Mouse (Mus musculus) layer of hippocampus, adult 9-10 months (tissue): ENCODE results near the gene Aktip.

ENCODE experiments used
- DNase-seq: peaks from one replicate; pipeline ENCODE4 v3.0.0; 2022; ENCODE audit warnings: low spot score

Aktip gene

DNA sequence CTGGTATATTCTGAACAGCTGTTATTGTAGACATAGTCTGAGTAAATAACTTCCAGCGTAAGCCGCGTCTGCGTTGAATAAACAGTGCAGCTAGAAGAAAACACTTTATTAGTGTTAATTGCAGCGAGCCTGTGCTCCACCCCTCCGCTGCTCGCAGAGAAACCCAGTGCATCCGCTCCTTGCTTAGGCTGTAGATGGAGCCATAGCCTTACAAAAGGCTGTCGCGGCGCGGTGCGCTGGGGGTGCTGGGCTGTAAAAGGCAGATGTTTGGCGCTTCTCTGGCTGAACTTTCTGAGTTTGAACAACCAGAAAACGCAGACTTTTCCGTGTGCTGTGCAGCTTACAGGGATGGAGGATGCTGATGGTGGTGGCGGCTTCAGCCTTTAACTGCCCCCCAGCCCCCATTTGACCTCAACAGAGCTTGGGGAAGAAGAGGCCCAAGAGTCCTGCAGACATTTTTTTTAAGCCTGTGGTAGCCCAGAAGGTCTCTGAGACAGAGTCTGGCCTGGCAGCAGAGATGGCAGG is 8.9 kb downstream of the Aktip start:
- DNase-seq, result no peak

DNA sequence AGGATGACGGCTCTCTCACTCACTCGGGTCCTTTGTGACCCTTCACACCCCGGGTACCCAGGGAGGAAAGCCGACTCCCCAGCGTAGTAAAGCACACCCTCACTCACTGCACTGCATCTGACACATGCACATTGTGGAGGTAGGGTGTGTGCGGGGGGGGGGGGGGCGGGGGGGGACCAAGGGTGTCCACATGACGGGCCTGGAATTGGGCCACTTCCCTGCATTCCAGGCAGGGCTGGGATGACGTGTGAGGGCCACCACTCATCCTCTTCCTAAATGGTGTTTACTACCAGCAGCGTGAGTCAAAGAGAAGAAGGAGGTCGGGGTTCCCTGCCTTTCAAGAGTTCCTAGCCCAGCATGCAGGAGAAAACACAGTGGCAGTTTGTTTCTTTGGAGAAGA is 11.6 kb downstream of the Aktip start:
- DNase-seq, result no peak

DNA sequence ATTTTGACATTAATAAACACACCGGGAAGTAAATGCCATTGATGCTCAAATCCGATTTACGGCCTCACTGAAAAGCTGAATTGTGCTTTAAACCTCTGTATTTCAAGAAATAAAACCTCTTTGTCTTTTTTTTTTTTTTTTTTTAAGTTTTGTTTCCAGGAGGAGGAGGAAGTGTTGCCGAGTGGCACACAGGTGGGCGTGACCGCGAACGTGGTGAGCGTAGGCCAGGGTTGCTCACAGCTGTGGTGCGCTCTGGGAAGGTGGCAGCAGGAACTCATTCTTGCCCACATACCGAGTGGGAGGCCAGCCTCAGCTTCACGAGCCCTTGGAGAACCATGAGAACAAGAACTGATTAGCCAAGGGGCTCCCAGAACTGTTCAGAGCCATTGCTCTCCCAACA is 13.4 kb downstream of the Aktip start:
- no peak for DNase-seq

DNA sequence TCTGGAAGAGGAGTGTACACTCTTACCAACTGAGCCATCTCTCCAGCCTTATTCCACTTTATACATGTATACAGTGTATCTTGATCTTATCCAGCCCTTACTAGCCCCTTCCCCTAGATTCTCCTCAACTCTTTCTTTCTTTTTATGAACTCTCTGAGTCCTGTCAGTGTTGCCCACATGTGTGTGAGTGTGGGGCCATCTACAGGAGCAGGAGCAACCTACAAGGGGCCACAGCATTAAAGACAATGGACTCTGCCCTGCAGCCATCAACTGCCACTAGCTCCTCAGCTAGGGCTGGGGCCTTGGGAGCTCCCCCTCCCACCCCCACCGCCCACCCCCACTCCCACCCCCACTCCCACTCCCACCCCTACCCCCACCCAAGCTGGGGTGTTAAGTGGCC is 22.1 kb downstream of the Aktip start:
- DNase-seq, result no peak

DNA sequence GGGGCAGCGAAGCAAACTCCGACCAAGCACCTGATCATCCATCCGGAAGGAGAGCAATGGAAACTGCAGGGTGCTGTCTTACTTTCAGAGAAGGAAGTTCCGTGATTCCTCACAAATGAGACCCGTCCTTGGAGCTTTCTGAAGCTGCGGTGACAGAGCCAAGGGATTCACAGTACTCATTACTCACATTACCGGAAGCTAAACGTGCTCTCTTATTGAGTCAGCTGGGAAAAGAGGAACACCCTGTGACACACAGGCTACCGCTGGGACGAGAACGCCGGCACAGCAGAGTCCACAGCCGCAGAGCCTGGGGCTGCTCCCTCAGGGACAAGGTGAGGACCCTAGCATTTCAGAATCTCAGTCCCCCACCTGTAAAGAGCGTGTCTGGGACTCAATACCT is 23.6 kb downstream of the Aktip start:
- no peak for DNase-seq

DNA sequence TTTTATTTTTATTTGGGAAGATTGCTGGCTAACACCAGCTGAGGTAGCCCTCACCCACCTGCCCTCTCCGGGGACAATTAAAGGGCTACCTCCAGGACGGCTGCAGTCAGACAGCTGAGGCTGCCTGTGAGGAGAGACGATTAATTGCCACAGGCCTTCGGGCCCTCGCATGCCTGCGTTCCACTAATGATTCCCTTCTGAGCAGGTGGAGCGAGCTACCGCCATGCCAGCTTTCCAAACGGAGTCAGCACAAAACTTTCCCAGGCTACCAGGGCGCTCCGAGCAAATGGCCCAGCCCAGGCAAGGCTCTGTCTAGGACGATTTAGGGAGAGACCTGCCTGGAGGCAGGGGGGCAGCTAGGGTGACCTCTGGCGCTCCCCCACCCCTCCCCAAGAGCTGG is 28.2 kb downstream of the Aktip start:
- DNase-seq, result no peak

DNA sequence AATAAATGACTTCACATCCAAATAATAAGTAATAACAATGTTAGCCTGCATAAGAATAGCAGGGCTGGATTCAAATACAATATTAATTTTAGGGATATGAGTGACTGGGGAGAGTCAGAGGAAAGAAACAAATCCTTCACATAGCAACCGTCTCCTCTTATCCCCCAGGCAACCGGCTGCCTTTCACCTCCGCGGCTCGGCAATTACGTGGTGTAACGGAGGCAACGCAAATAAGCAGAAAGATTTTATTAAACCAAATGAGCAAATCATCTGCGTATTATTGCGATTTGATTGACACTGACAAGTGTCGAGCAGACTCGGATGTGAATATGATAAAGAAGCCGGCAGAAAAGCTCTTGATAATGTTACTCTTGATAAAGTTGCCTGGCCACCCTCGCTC is 28.9 kb downstream of the Aktip start:
- no peak for DNase-seq

DNA sequence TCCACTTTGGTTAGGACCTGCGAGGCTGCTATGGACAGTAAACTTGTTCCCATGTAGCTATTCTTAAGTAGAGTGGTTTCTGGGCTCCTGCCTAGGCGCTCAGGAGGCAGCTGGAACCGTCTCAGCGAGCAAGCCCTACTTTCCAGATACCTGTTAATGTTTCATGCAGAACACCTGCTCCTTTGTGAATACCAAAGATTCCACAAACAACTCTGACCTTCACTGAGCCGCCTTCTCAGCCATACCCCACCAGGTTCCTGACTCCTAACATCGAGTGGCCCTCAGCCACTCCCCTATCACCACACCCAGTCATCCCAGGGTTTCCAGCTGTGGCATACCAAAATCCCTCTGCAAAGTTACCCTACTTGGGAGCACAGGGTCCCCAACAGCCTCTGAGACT is 29.6 kb downstream of the Aktip start:
- DNase-seq, result no peak

DNA sequence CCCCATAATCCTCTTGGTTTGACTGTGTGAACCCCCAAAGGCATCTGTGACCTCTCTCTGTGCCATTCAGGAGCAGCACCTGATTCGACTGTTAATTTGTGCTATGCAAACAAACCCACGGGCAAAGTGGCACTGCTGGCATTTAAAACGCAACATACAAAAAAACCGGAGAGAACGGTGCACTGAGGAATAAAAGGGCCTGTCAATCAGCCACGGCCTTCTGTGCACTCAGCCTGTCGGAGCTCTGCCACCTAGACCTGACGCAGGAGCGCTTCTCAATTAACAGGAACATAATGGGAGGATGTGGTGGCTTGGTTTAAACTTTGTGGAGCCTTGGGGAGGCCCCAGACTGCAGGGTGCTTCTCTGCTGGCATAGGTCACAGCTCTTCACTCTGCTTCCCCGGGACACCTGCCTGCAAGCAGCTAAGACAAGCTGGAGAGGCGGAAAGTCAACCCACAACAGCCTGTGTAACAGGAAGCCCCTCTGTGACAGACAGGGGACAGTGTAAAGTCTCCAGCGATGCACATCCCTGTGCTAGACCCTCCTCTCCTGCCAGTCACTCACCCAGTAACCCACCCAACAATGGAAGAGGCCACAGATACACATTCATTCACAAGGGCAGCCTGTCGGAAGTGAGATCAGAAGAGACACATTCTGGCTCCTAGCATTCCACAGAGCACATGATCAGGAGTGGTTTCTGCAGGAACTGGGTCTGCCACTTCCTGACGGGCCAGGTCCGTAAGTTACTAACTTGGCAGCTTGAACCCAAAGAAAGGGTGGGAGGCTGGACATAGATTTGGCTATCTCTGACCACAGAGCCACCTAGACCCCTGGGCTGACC is 39.6 kb downstream of the Aktip start:
- no peak for DNase-seq

DNA sequence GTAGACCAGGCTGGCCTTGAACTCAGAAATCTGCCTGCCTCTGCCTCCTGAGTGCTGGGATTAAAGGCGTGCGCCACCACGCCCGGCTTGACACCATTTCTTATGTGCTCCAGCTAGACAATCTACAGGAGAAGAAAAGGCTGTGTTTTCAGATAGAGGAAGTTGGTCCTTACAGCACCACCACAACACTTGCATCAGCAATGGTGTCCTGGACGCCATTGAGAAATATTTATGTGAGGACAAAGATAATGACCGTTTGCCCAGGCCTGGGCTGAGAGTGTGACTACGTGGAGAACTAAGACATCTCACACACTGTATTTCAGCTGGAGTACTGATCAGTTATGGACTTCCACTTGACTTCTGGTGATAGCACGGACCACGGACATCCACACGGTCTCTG is 41.2 kb downstream of the Aktip start:
- DNase-seq, result no peak

DNA sequence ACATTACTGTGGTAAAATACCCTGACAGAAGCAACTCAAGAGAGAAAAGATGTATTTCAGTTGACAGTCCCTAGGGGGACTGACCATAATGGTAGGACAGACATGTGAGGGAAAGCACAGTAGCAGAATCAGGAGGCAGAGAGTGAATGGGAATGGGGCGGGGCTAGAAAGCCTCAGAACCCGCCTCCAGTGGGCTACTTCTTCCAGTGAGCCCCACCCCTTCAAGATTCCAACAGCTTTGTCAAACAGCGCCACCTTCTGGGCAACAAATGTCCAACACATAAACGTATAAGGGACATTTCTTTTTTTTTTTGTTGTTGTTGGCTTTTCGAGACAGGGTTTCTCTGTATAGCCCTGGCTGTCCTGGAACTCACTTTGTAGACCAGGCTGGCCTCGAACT is 45.2 kb downstream of the Aktip start:
- DNase-seq, result no peak

DNA sequence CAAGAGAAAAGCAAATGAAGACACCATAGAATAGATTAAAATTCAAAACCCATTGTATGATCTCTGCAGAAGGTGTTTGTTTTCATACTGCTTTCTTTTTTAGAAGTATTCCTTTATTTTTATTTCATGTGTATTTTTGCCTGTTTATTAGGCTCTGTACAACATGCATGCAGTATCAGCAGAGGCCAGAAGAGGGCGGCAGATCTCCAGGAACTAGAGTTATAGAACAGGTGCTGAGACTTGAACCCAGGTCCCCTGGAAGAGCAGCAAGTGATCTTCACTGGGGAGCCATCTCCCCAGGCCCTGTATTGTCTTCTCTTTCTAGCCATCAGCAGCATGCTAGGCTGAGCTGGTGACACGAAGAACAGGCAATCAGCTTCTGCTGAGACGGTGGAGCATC is 45.9 kb downstream of the Aktip start:
- no peak for DNase-seq

DNA sequence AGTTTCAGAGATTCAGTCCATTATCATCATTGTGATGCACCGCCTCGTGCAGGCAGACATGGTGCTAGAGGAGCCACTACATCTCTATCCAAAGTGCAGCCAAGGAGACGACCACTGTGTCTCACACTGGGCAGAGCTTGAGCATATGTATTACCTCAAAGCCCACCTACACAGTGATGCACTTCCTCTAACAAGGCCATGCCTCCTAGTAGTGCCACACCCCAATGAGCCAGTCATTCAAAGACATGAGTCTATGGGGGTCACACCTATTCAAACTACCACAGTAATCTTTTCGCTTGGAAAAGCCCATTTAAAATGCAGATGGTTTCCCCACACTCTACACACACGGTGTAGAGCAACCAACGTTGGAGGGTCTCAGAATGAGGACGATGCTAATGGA is 48.2 kb downstream of the Aktip start:
- DNase-seq, result no peak

DNA sequence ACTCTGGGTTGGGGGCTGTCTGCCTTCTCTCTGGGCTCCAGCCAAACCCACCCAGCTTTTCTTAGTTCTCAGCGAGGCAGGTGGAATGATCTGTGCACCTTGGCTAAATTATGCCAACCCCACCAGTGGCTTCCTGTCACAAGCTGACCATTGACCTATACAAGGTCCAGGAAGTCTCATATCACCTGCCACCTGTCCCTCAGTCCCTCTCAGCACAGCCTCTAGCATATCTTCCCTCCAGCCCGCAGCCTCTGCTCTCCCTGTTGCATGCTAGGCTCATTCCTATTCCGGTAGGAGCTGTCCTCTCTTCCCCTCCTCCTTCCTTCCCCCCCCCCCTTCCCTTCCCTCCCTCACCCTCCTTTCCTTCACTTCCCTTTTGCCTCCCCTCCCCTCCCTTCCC is 50.5 kb downstream of the Aktip start:
- no peak for DNase-seq

DNA sequence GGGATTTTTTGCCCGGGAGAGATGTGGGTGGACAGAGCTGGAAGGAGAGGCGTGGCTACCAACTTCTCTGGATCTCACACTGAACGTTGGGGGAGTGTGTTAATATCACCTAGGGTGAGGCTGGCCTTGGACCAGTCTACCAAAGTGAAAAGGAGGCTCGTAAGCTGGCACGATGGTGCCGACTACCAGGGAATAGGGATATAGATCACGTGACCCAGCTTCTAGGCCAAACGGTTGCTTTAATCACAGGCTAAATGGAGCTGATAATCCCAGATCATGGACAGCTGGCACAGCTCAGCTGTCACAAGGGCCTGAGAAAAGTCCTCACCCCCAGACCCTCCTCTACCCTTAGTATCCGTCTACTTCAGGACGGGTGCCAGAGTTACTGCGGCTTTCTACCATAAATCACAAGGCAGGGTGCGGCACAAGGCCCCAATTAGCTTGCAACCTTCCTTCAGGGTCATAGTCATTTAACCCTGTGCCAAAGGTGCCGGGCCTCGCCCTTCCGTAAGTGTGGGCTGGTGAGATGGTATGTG is 51.1 kb downstream of the Aktip start:
- DNase-seq, result no peak

DNA sequence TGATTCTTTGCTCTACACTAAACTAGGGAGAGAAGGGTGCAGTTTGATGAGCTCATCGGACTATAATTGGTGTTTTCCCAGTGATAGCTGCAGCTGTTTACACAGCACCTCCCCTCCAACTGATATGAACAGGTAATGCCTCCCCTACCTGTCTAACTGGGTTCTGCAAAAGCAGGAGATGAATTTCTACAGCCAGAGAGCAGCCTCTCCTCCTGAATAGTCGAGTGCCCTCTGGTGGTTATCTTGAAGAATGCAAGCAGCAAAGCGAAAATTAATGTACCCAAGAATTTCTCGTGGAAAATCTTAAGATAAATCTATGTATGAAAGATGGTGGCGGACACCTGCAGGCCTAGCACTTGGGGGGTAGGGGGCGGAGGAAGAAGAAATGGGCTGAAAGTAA is 52.1 kb downstream of the Aktip start:
- no peak for DNase-seq

DNA sequence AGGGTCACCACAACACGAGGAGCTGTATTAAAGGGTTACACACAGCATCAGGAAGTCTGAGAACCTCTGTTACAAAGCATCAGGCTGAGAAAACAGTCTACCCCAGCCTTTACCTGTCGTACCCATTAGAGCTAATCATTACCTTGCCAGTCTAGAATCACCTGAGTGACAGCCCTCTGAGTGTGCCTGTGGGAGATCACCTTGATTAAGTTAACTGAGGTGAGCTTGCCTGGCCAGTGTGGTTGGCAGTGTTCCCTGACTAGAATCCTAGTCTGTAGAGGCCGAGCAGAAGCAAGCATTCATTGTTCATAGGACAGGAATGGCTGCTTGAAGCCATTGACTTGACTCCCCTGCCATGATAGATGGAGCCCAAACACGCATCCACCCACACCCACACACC is 58.9 kb downstream of the Aktip start:
- DNase-seq, result no peak

DNA sequence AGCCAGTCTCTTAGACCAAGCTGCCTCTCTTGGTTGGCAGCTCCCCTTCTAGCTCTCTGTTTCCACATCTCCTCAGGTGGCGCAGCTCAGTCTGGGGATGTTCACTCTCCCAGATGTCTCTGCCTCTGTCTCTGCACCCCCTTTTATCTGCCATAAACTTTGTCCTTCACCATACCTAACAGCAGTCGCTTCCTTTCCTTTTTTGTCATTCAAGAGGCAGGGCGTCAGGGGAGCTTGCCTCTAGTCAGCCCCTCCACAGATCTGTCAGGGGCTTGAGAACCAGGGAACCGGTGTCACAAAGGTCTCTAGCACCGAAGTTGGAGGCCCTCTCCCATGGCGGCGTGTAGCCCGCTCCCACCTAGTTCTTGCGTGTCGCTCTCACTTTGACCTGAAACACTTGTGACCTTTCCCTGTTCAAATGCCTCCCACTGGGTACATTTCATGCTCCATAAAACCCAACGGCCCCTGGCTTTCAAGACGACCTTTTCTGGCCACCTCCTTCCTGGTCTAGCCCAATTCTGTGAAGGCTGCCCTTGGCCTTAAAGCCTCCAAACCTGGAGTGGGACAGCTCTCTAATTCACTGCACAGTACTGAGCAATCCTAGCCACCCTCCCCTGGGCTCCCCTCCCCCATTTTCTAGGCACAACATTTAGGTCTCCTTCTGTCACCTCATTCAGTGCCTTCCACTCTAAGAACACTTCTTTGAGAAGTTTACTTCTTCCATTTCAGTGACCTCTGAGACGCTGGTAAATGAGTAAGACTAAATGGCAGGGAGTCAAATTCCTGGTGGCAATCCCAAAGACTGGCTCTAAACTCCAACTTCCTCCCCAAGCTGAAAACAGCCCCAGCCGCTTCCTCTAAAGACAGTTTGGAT is 64.2 kb downstream of the Aktip start:
- no peak for DNase-seq

DNA sequence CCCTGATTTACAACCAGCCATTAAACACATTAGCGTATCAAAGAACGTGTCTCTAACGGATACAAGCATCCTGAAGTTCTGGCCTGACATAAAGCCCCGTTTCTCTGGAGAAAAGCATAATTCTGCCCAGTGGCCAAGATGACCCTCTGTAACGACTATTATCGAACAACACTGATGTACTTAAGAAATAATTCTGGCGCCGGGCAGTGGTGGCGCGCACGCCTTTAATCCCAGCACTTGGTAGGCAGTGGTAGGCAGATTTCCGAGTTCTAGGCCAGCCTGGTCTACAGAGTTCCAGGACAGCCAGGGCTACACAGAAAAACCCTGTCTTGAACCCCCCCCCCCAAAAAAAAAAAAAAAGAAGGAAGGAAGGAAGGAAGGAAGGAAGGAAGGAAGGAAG is 65.1 kb downstream of the Aktip start:
- no peak for DNase-seq

DNA sequence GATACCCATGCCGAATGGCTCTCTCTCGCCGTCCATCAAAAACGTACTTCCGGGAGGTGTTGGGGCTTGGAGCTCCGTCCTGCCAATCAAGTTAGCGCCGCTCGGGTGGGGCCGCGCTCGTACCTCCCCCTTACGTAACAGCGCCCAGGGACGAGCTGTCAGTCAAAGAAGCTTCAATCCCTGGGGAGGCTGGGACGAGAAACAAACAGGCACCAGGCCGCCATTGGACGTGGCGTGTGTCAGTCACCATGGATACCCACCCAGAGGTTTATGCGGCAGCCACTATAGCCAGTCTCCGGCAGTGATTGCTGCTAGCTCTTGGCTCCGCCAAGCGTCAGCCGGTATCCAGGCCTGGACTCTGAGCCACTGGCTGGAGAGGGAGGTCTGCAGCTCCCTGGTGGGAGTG is 65.7 kb downstream of the Aktip start:
- DNase-seq, result peak; percentile 100

DNA sequence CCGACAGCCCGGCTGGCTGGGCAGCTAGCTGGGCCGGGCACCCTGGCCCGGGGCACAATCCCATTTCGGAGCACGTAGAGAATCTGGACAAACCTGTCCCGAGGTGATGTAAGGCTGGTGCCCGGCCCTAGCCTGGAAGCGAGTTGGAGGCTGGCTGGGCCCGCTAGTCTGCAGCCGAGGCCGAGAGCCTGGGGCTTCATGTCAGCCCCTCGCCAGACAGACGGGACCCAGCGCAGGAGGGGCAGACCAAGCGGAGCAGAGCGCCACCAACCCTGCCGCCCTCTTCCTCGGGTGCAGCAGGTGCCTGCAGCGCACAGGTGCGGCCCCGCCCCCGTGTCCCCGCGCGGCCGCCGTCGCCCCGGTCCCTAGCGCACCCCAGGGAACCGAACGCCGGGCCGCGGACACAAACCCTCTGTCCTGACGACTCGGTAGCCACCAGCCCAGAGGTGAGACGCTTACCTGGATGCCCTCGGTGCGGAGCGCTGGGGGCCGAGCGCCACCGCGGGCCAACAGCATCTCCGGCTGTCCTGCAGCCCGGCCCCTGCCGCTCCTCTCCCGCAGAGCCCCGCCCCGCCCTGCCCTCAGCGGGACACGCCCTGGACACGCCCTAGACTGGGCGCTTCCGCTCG is 66.2 kb downstream of the Aktip start:
- no peak for DNase-seq

DNA sequence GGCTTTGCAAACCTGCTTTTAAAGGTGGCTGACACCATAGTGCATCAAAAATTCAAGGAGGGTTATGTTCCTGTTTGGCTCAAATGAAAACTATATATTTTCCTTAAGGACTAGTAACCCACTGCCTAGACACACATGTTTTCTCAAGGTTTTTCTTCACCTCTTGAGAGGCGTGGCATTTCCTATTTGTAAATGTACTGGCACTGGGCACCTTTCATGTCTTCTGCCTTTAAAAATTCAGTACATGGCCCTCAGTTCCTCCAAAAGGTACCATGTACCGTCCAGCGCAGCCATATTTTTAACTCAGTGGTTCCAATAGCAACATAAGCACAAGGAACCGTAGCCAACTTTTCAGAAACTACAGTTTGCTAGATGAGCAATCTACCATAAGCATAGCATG is 67.0 kb downstream of the Aktip start:
- no peak for DNase-seq
